Mouse (Mus musculus): ENCODE results near the gene Pik3r1.

- no peak for TF ChIP-seq CTCF (IDR thresholded peaks at IDR 0.05; ENCODE audit: control insufficient read depth, insufficient read depth, insufficient read length)
- no peak for TF ChIP-seq USF1 (IDR thresholded peaks at IDR 0.05; ENCODE audit: low read depth)
Measured at GRCm38 (mm10) chr13:101701632-101702031, 66.4 kb downstream of the Pik3r1 start.

All from C2C12 (cell line).